Mouse (Mus musculus): ENCODE results near the gene 4933425L06Rik. TPM values are rescaled to one million over a fixed set of nuclear protein-coding genes. Genes with fewer than 3 reads are reported as not detected.

Gene 4933425L06Rik
- total RNA-seq, 2 experiments from 2014 or later = not detected

DNA sequence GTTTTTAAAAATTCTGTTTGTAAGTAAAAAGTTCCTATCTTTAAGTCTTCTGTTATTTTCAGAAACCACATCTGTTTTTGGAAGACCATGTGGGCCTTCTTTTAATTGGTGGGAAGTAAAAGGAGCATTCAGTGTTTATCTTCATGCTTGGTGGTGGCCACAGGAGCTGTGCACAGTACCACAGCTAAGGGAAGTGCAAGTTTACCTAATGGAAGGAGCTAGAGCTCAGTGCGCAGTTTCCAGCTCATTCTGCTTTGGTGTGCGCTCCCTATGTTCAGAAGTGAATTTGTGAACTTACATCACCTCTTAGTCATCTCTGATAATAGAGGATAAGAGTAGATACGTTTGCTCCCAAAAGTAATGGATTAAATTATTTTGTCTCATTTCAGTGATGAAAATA lies 40.2 kb downstream of the 4933425L06Rik start:
- intact Hi-C loops (cut with DNase I) = no loop called here
- DNase-seq (ENCODE audit: low spot score in 2 of 2) = no peak

DNA sequence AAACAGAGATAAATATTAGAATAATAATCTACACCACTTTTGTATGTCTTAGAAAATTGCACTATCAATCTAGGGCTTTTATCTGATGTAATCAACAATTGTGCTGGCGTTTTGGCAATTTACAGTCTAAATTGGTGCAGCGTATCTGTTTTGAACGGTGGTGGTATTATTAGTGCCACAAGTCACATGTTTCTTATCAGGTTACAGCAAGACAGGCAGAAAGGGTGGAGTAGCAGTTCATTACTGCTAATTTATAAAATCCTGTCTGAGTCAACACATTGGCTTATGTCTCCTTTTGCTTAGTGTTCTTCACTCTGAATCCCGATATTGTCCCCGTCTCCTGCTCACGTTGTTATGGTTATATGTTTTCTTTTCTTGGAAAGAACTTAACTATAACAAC lies 48.2 kb downstream of the 4933425L06Rik start:
- no peak for DNase-seq (ENCODE audit: low spot score in 2 of 2)
- intact Hi-C loops (cut with DNase I) = no loop called here

DNA sequence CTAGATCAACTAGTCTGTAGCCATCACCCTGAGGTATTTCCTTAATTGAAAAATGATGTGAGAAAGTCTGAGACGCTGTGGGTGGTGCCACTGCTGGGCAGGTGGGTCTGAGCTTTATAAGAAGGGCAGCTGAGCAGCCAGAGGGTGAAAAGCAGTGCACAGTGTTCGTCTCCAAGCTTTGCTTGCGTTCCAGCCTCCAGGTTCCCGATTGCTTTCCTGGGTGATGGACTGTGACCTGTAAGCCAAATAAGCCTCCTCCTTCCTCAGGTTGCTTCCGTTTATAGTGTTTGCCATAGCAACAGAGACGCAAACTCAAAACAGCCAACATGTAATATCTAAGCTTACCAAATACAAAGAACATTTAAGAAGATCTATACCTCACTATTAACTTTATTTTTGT lies 50.4 kb downstream of the 4933425L06Rik start:
- DNase-seq (ENCODE audit: low spot score in 2 of 2) = no peak
- intact Hi-C loops (cut with DNase I) = no loop called here

DNA sequence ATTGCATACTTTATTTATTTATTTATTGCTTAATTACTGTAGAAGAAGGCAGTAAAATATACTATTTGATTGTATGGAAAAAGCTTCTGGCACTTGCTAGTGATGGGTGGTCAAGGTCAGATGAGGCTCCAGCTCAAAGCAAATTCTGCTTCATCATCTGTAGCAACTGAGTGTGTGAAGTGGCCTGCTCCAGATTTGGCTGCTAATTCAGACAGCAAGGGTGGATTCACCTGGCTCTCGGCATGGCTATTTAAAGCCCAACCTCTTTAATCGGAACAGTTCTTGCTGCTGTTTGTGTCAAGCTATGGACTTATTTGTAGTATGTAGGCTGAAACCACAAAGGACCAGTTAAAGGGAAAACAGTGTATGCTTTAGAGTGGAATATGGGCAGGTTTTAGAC lies 50.9 kb downstream of the 4933425L06Rik start:
- no peak for DNase-seq (ENCODE audit: low spot score in 2 of 2)
- intact Hi-C loops (cut with DNase I) = no loop called here

DNA sequence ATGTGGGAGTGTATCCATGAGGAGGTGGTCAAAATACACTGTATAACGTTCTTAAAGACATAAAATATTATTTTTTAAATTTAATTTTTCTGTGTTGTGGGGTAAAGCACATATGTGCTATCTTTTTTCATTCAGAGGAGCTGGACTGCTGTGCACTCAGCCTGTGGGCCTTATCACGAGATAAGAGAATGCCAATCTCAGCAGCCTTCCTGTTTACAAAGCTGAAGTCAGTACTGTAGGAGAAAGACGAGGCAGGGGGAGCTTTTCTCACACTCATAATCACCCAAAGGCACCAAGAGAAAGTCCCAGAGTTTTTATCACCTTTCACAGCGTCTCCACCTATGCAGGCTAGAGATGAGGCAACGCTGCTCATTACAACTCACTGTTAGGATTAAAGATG lies 52.5 kb downstream of the 4933425L06Rik start:
- intact Hi-C loops (cut with DNase I) = no loop called here

DNA sequence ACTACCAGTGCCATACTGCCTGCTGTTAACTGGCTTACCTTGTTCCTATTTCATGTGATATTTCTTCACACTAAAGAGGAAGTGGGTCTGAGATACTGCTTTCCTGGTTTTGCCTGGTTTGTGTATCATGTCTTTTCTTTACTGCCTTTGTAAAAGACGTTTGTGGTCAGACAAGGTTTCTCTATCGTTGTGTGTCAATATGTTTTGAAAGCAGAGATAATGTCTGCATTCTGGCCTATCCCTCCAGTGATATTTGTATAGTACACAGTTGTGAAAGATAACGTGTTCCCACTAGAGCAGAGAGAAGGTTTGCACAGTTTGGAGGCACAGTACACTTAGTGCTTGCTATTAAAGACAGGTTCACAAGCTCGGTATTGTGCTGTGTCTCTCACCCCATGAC lies 58.0 kb downstream of the 4933425L06Rik start:
- no peak for DNase-seq (ENCODE audit: low spot score in 2 of 2)
- intact Hi-C loops (cut with DNase I) = no loop called here

More for the DNA sequence above, 52.5 kb downstream of the 4933425L06Rik start:
- no peak for DNase-seq (ENCODE audit: low spot score in 2 of 2)

DNA sequence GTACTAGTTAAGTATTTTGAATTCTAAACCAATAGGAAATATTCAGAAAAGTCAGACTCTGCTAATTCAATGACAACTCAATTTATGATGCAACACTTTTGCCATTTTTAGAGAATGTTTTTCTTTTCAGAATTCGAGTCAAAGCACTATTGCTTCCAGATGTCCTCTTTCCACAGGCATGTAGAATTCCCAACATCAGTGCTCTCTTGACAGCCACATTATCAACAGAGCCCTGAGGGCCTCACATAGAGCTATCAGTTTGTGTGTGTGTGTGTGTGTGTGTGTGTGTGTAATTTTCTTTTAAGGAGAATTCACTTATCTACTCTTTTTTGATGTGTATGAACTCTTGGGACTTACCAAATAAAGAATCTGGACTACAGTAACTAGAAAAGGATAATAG lies 64.9 kb downstream of the 4933425L06Rik start:
- intact Hi-C loops (cut with DNase I) = no loop called here
- no peak for DNase-seq (ENCODE audit: low spot score in 2 of 2)

DNA sequence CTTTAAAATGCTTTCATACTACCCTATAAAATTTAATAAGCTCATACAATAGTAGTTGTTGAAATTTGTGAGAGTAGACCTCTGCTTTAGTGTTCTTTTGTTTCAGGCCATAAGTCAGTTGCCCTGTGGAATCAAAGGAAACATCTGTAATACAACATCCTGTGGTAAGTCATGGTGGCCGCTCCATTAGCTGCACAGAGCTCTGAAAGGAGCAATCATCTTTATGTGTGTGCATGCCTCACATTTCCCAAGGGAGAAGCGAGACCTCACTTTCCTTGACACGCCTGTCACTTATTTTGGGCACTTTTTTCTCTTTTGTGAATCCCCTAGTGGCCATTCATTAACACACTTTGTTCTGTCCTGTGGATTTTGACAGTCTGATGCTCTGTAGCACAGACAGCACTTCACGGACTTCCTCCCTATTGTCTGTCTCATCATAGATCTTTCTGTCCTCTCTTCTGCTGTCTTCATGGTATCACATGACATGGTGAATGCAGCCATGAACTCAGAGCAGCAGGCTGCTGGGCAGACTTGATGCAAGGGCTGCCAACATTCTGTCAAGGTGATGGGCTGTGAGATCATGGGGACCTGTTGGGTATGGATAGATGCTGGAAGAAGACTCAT lies 66.0 kb downstream of the 4933425L06Rik start:
- no peak for DNase-seq (ENCODE audit: low spot score in 2 of 2)
- intact Hi-C loops (cut with DNase I) = no loop called here

DNA sequence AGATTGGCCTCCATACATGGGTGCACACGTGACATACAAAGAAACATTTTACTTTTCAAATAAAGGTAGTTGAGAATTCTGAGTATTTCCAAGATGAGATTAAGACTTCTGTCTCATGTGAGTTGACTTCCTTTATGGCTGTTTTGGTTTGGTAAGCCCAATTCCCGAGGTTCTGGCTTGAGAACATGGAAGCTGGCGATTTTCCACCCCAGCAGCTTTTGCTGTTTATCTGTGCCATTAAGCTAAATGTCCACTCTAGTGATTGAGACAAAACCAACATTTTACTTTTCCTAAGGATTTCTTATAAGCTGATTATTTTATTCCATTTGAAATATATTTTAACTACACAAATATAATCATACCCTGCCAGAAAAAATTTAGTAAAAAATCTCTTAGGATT lies 68.1 kb downstream of the 4933425L06Rik start:
- intact Hi-C loops (cut with DNase I) = no loop called here
- DNase-seq (ENCODE audit: low spot score in 2 of 2) = no peak

DNA sequence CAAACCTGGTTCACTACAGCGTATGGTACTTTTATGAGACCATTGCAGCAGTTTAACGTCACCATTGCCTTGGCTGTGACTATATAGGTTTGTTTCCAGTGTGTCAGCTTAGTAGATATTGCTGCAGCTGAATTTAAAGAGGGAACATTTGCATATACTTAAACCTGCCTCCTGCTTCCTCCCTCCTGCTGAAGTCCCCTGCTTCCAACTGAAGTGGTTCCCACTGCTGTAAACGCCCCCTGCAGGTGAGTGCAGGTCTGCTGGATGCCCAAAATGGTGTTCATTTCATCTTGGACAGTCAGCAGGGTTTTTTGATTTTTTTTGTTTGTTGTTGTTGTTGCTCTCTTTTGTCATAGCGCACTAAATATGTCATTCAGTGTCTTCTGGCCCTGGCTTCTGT lies 72.0 kb downstream of the 4933425L06Rik start:
- no peak for DNase-seq (ENCODE audit: low spot score in 2 of 2)
- intact Hi-C loops (cut with DNase I) = no loop called here

DNA sequence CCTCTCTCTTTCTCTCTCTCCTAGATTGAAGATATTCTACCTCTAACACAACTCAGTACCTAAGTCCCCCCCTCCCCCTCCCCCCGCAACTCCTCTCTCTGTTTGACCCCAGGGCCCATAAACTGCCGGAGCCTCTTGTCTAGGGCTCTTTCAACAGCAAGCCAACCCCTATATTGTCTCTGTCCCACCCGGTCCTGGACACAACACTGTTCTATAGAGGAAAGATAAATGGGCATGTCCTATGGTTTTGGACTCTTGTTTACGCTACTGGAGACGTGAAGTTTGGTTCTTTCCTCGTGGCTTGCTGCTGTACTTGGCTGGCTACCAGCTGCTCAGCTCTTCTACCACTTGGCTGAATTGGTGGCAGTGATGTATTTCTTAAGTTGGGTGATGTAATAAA lies 83.5 kb downstream of the 4933425L06Rik start:
- intact Hi-C loops (cut with DNase I) = no loop called here
- DNase-seq (ENCODE audit: low spot score in 2 of 2) = no peak

Other genes with a start within 250 kb of the 4933425L06Rik start
- 1 to 10 TPM; 1.2 to 1.8 TPM for gene Shisal2b, start 218.2 kb upstream of the 4933425L06Rik start, total RNA-seq (2021)
- 100 to 1,000 TPM; 162 to 169 TPM for gene Rgs7bp, start 27.2 kb upstream of the 4933425L06Rik start, total RNA-seq (2021)
- 10 to 100 TPM; 18.6 to 19.3 TPM for gene Rnf180, start 212.7 kb downstream of the 4933425L06Rik start, total RNA-seq (2021)